Mouse (Mus musculus): ENCODE data around the gene 0610037L13Rik.

The 0610037L13Rik gene

DNA sequence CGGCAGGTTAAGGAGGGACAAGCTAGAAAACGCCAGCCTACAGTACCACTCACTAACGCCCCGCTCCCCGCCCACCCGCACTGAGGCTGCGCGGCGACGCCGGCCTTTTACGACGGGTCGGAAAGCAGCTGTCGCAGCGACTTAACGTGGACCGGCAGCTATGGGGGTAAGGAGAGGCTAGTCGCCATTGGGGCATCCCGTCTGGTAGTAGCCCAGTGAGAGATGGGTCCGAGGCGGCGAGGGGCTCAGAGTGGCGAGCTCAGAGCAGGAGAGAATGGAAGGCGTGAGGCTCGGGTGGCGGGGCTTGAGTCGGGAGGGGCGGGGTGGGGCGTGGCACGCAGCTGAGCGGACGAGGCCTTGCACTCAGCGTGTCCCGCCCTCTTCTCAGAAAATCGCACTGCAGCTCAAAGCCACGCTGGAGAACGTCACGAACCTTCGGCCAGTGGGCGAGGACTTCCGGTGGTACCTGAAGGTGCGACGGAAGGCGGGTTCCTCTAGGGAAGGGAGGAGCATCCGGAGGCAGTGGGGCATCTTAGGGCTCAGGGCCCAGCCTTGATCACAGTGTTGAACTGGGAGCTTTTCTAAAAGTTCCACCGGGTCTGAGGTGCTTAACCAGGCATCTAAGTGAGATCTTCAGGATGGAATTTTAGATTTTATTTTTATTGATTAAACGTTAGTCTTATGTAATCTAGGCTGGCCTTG lies at the start of gene 0610037L13Rik:
TSS of gene 0610037L13Rik (plus strand) at position 83 of the 702 bp plus-strand sequence.
- peak; percentile 92 for DNase-seq

- DNase-seq: no peak
Observed at GRCm38 (mm10) chr4:107843687-107844086, 45.9 kb upstream of the 0610037L13Rik start.

DNA sequence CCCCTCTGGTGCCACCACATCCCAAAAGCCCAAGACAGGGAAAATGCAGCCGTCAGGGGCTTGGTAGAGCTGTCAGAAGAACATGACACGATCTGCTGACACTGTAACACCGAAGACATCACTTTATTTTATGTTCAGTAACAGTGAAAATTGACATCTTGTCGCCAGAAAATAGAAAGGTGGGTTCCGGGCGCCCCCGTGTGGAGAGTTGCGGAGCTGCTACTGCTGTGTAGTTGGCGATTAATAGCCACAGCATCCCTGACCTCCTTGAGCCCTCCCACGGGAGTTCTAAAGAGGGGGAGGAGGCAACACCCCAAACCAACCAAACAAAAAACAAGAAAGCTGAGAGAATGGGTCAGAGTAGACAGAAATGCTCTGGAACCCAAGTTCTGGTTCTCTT lies 44.6 kb upstream of the 0610037L13Rik start:
- peak; percentile 80 for DNase-seq

- no peak for DNase-seq
Observed at GRCm38 (mm10) chr4:107846795-107847194, 42.8 kb upstream of the 0610037L13Rik start.

GRCm38 (mm10) chr4:107848546-107848945 lies 41.1 kb upstream of the 0610037L13Rik start:
- DNase-seq: no peak

DNA sequence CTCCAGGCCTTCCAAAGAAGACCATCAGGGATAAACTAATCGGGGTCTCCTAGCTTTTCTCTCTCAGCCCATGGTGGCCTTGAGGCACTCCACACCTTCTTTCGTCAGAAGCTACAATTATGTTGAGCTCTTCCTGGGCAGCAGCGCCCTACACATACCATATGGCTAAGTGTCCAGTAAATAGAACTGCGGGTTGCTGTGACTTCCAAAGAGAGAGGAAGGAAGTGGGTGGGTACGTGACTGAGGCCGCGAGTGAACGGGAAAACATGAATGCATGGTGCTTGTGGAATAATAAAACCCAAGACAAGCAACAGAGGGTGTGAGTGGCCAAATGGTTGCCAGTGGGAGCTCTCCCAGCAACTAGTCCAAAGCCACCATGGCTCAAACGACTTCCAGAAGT lies 40.0 kb upstream of the 0610037L13Rik start:
- DNase-seq: no peak

GRCm38 (mm10) chr4:107850091-107850490 lies 39.5 kb upstream of the 0610037L13Rik start:
- no peak for DNase-seq

DNA sequence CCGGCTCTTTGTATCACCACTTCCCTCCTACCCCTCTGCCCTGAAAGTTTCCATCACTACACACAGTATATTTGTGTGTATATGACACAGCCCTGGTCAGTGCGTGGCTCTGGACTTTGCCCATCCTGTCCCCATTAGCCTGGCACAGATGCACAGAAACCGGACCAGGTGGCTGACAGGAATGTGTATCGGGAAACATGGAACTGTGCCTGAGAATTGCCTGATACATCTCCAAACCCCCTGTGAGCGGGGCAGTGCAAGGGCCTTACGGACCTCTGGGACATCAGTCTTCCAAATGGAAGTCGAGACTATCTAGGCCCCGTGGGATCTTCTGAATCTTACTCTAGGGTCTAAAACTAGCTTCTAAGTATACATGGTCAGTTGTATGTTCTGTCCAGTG lies 36.3 kb upstream of the 0610037L13Rik start:
- no peak for DNase-seq

DNA sequence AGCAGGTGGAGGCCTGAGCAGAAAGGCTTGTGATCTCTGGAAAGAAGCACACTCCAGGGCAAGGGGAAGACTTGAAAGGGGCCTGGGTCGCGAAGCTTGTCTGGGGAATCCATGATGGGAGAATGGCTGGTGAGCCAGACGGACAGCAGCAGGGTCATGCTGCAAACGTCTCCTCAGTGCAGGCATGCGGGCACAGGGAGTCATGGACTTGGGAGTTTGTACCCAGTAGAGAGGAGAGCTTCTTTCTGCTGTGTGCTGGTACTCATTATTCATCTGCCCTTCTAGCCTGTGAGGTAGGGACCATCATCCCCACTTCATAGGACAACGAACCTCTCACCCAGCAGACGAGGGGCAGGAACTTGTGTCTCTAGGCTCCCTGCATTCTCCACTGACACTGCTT lies 35.8 kb upstream of the 0610037L13Rik start:
- DNase-seq: no peak

GRCm38 (mm10) chr4:107856958-107857686 lies 32.5 kb upstream of the 0610037L13Rik start:
- no peak for DNase-seq

DNA sequence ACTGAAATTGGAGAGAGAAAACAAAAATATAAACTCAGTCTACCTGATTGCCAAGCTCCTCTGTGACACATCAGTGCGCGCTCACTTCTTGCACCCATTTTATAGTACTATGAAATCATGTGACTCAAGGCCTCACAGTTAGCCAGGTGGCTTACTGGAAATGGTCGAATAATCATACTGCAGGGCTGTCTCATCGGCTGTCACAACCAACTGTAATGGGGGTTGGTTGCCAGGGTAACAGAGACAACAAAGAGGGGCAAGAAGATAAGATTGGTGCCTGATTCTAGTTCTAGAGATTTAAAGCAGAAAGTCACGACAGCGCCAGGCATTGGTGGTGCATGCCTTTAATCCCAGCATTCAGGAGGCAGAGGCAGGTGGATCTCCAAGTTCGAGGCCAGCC lies 30.6 kb upstream of the 0610037L13Rik start:
- DNase-seq: no peak

DNA sequence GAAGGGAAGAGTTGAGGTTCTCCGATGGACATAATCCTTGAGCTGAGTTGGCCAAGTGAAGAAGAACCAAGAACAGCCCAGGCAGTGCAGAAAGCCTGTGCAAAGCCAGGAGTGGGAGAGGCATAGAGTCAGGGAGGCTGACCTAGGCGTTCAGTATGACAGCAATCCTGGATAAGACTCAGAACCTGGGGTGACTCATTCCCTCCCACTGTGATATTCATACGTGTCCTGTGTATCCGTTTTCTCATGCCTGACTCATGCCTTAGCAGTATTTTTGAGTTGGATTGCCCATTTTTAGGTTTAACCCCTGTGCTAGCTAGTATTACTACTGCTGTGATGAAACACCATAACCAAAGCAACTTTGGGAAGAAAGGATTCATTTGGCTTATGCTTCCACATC lies 24.7 kb upstream of the 0610037L13Rik start:
- no peak for DNase-seq

DNA sequence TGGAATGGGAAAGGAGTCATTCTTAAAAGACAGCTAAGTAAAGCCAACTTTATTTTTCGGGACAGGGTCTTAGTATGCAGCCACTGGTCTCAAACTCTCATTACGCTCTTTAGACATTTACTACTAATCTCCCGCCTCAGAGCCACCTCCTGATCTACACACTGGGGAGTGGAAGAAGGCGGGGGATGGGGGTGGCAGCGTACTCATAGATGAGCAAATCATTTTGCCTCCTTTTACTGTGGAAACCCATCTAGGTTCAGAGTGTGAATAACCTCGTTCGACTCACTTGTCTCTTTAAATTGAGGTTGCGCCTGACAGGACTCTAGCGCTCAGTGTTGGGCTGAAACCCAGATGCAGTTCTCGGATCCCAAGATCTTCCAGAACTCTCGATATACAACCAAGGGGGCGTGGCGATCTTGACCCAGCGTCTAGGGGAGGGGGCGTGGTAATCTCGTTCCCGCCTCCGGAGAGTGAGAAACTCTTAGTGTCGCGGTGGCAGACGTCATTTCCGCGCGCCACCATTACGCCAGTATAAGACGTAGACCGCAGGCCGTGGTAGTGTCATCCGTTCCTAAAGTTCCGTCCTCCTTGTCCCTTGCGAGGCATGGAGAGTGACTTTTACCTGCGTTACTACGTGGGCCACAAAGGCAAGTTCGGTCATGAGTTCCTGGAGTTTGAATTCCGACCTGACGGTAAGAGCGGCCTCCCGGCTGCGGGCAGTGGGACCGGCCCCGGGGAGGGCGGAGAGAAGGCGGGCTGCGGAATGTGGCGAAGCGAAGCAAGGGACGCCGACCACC lies 10.2 kb upstream of the 0610037L13Rik start, which contains the start of gene Magoh:
TSS of gene Magoh (plus strand) at position 502 of the 797 bp plus-strand sequence.
- peak; percentile 98 for DNase-seq

- no peak for DNase-seq
Observed at GRCm38 (mm10) chr4:107881631-107882030, 8.0 kb upstream of the 0610037L13Rik start.

GRCm38 (mm10) chr4:107886371-107886770 lies 3.2 kb upstream of the 0610037L13Rik start:
- DNase-seq: no peak

DNA sequence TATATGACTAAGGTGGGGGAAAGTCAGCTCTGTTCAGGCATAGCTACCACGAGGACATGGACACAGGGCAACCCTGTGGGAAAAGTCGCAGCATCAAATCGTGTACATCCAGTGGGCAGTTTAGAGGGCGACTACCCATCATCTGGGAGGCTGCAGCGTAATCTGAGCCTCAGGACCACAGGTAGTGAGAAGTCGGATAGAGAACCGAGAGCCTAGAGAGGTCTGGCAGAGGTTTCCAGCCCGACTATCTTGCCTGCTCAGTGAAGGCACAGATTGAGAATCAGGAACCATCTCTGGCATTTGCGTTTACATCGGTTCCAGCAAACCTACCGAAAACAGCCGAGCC lies 255 bp upstream of the 0610037L13Rik start:
- no peak for DNase-seq

GRCm38 (mm10) chr4:107892663-107893062 lies 3.0 kb downstream of the 0610037L13Rik start:
- DNase-seq: no peak

GRCm38 (mm10) chr4:107899211-107899927 lies 9.8 kb downstream of the 0610037L13Rik start:
- no peak for DNase-seq

DNA sequence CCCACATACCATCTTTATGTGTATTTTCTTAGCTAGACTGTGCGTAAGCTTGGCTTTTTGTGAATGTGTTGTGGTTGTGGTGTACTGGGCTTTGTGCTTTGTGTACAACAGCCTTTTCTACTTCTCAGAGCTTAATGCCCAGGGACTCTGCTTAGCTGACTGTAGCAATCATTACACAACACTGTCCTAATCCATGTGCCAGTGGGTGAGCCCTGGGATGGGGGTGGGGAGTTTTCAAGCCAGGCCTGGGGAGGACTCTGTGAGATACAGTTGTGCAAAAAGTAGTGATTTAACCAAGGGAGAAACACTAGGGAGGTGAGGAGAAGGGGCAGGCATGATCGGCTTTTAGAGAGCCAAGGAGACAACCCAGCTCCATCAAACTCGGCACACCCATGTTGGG lies 10.6 kb downstream of the 0610037L13Rik start:
- no peak for DNase-seq

DNA sequence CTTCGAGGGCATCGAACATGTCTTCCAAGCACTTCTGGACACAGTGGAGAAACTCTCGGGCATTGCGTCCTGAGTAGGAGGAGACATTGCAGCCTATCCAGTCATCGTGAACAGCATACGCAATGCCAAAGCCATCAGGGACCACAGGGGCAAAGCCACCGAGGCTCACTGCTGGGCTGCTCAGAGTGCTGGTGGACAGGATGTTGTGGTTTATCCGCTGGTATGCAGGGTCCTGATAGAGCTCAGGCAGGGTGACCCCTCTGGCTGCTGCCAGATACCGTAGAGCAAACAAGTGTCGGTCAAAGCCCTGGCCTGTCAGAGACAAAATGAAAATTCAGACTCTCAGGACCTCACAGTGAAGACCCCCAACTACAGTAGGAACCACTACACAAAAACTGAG lies 14.6 kb downstream of the 0610037L13Rik start:
- no peak for DNase-seq

DNA sequence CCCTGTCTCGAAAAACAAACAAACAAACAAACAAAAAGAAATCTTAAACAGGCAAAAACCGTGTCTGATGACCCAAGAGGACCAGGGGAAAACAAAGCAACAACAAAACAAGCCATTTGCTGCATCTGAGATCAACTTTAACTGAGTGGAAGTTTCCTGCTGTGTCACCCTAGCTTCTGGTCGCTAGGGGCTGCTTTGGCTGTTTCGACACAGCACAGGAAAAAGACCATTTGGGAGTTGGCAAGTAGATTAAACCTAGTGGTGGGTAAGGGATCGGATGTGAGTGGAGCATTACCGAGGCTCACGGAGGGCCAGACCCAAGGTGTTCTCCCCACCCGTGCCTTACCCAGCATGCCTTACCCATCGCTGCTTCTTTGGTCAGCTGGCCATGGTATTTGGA lies 16.9 kb downstream of the 0610037L13Rik start:
- DNase-seq: no peak

GRCm38 (mm10) chr4:107910020-107910419 lies 20.4 kb downstream of the 0610037L13Rik start:
- no peak for DNase-seq

GRCm38 (mm10) chr4:107920336-107920735 lies 30.7 kb downstream of the 0610037L13Rik start:
- no peak for DNase-seq

Measured in right cerebral cortex, postnatal 14 days (tissue).